Mouse (Mus musculus) hindbrain, postnatal 0 days (tissue): ENCODE results near the gene Grid2. TPM values are rescaled to one million over a fixed set of nuclear protein-coding genes. Genes with fewer than 3 reads are reported as not detected.

ENCODE experiments used
- ATAC-seq: fragments of 200-750 bp; cut with Nextera tagmentation; 2 replicates; pipeline ENCODE4 v1.8.0; 2017; ENCODE audit warnings: mild to moderate bottlenecking, moderate TSS enrichment, moderate library complexity
- DNase-seq: peaks from one replicate; pipeline ENCODE4 v3.0.0-alpha.2; 2015; ENCODE audit warnings: low spot score
- H3K27ac ChIP-seq: fragments of 300-500 bp; sonication (generic); 2 replicates; pipeline ENCODE4 v1.5.1; 2014; ENCODE audit warnings: mild to moderate bottlenecking
- H3K27me3 ChIP-seq: fragments of 300-500 bp; sonication (generic); 2 replicates; pipeline ENCODE4 v1.6.1; 2014; ENCODE audit warnings: low read length, mixed read lengths; ENCODE audit not compliant: insufficient read depth
- H3K36me3 ChIP-seq: fragments of 300-500 bp; sonication (generic); 2 replicates; pipeline ENCODE4 v1.6.1; 2014; ENCODE audit warnings: low read length, mixed read lengths; ENCODE audit not compliant: insufficient read depth
- H3K4me1 ChIP-seq: fragments of 300-500 bp; sonication (generic); 2 replicates; pipeline ENCODE4 v1.6.1; 2014; ENCODE audit warnings: antibody characterized with exemption, low read length, mixed read lengths; ENCODE audit not compliant: insufficient read depth
- H3K4me2 ChIP-seq: fragments of 300-500 bp; sonication (generic); 2 replicates; pipeline ENCODE4 v1.6.1; 2014; ENCODE audit warnings: low read depth, mild to moderate bottlenecking, low read length, moderate library complexity, mixed read lengths
- H3K4me3 ChIP-seq: fragments of 300-500 bp; sonication (generic); 2 replicates; pipeline ENCODE4 v1.5.1; 2014; ENCODE audit warnings: low read length
- H3K9ac ChIP-seq: fragments of 300-500 bp; sonication (generic); replicated peaks from 2 replicates; pipeline ENCODE4 v1.6.1; 2014; ENCODE audit warnings: mild to moderate bottlenecking, low read length, moderate library complexity, mixed read lengths
- H3K9me3 ChIP-seq: fragments of 300-500 bp; sonication (generic); 2 replicates; pipeline ENCODE4 v1.6.1; 2016; ENCODE audit warnings: low read length, mixed read lengths
- CTCF ChIP-seq: IDR thresholded peaks from 2 replicates; pipeline ENCODE4 v1.5.1; 2016; ENCODE audit warnings: antibody characterized with exemption, control low read depth, low read depth
- WGBS: fragments of 180-500 bp; shearing (Covaris S2); extraction: QIAGEN DNeasy Blood & Tissue Kit; methylation state at CpG from one replicate; pipeline ENCODE4 v1.1.7; 2014; 5-methylcytosine and 5-hydroxymethylcytosine counted together
- polyA plus RNA-seq: library from polyadenylated mRNA; unstranded; fragments of >200 nt; fragmentation: Nextera tagmentation; extraction: Ambion mirVana; gene quantifications from 2 replicates; pipeline ENCODE4 v1.2.1, GENCODE M21; 2015
- total RNA-seq: library from RNA; depleted of rRNA; stranded (reverse); fragments of >200 nt; gene quantifications from 2 replicates; pipeline ENCODE4 v1.2.3, GENCODE M21; 2014

Grid2 gene
- total and polyA plus RNA-seq, 2 experiments from 2014 or later = 19.5 to 51.0 TPM

DNA sequence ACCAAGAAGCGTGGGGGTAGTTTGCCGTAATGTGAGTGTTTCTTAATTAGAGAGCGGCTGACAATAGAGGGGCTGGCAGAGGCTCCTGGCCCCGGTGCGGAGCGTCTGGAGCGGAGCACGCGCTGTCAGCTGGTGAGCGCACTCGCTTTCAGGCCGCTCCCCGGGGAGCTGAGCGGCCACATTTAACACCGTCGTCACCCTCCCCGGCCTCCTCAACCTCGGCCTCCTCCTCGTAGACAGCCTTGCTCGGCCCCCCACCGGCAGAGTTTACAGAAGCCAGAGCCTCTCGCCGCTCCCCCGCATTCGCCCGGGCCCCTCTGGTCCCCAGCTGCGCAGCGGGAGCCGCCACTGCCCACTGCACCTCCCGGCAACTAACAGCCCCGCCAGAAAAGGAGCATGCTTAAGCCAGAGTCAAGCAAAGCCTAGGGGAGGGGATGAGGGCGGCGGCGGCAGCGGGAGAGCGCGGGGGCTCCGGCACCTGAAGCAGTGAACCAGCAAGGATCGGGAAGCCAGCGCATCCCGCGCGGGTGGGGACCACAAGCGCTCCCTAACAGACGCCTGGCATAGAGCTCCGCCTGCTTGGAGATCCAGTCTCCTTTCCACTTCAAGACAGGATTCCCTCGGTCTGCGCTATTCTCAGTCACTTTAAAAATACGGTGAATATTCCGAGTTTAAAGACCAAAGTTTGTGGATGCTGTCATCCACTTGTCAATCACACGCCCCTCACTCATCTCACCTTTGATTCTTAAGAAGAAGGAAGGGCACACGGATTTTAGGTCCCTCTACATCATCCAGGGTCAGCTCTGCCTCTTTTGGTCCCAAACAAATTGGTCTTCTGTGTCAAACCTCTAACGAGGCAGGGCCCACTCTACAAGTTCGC is 1479.0 kb downstream of the Grid2 start:
- TF ChIP-seq CTCF = no peak
- WGBS = 2% methylated on average over 46 of the region's 54 CpGs
- Histone ChIP-seq H3K27ac (no peak overlapping the region), H3K4me3 (peak overlapping the region; percentile 51), H3K36me3 (no peaks in the 10 kb centered on the region), H3K9me3 (no peaks in the 10 kb centered on the region), H3K27me3 (peaks cover 22% of the 10 kb centered on the region), H3K9ac (peak overlapping the region; percentile 52), H3K4me2 (peak overlapping the region; percentile 92), H3K4me1 (0 out of 2 replicates have a peak, but pooled peaks cover 4% of the 10 kb centered on the region)
- DNase-seq = peak; percentile 78
- ATAC-seq = peak; percentile 87

- H3K27me3 ChIP-seq = peaks cover 22% of the 10 kb centered on the region
- TF ChIP-seq CTCF = no peak
- DNase-seq = no peak
- WGBS = 80% methylated on average over 4 of the region's 4 CpGs
- 0 out of 2 replicates have a peak, but pooled peaks cover 4% of the 10 kb centered on the region for H3K4me1 ChIP-seq
- H3K4me3 ChIP-seq = no peak overlapping the region
- ATAC-seq = no peak
- no peak overlapping the region for H3K9ac ChIP-seq
- no peaks in the 10 kb centered on the region for H3K9me3 ChIP-seq
- no peak overlapping the region for H3K4me2 ChIP-seq
- H3K27ac ChIP-seq = no peak overlapping the region
- H3K36me3 ChIP-seq = no peaks in the 10 kb centered on the region
These were observed 1480.6 kb downstream of the Grid2 start for GRCm38 (mm10) chr6:64736317-64736716.

DNA sequence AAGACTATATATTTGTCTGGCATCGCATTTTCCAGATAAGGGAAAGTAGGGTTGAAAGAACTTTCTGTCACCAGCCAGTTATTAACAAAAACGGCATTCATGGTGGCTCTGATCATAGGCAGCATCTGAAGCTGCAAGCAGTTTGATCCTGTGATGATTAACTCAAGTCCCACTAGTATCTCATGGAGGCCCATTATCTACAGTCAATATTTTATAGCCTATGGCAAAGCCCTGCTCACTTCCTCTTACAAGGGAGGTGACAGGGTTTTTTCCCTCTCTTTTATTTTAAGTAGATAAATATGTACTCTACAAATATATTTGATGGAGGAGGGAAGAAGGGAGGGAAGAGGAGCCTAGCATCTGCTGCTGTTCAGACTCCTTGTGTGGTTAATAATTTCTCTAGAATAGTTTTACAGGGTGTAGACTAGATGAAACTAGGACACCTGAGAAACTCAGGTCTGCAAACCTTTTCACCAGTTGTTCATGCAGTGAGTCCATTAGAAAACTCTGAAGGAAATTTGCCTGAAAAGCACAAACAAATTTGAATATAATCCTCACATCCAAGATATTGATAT is 1487.3 kb downstream of the Grid2 start:
- no peak overlapping the region for H3K4me2 ChIP-seq
- TF ChIP-seq CTCF = no peak
- no peak overlapping the region for H3K9ac ChIP-seq
- no peak for DNase-seq
- H3K36me3 ChIP-seq = no peaks in the 10 kb centered on the region
- no peaks in the 10 kb centered on the region for H3K27me3 ChIP-seq
- ATAC-seq = no peak
- 79% methylated on average over 2 of the region's 2 CpGs for WGBS
- no peak overlapping the region for H3K4me3 ChIP-seq
- no peak overlapping the region for H3K27ac ChIP-seq
- no peaks in the 10 kb centered on the region for H3K4me1 ChIP-seq
- H3K9me3 ChIP-seq = no peaks in the 10 kb centered on the region
